Mouse (Mus musculus) heart, embryonic 12.5 days (tissue): Measurements from ENCODE around the gene Nol12. TPM values are rescaled to one million over a fixed set of nuclear protein-coding genes. Genes with fewer than 3 reads are reported as not detected.

Experiments used
- ATAC-seq: fragments of 200-750 bp; cut with Nextera tagmentation; 2 replicates; pipeline ENCODE4 v1.8.0; 2017; ENCODE audit warnings: moderate TSS enrichment, moderate library complexity; ENCODE audit not compliant: insufficient number of reproducible peaks, low FRiP score
- H3K27ac ChIP-seq: fragments of 300-500 bp; sonication (generic); 2 replicates; pipeline ENCODE4 v1.5.1; 2016; ENCODE audit warnings: mild to moderate bottlenecking, moderate library complexity; ENCODE audit not compliant: poor library complexity, severe bottlenecking
- H3K27me3 ChIP-seq: fragments of 300-500 bp; sonication (generic); replicated peaks from 2 replicates; pipeline ENCODE4 v1.6.1; 2016; ENCODE audit warnings: mild to moderate bottlenecking, moderate library complexity
- H3K36me3 ChIP-seq: fragments of 300-500 bp; sonication (generic); 2 replicates; pipeline ENCODE4 v1.6.1; 2016; ENCODE audit warnings: mild to moderate bottlenecking, moderate library complexity
- H3K4me1 ChIP-seq: fragments of 300-500 bp; sonication (generic); replicated peaks from 2 replicates; pipeline ENCODE4 v1.6.1; 2016; ENCODE audit warnings: mild to moderate bottlenecking
- H3K4me2 ChIP-seq: fragments of 300-500 bp; sonication (generic); 2 replicates; pipeline ENCODE4 v1.6.1; 2016; ENCODE audit warnings: mild to moderate bottlenecking, moderate library complexity
- H3K4me3 ChIP-seq: fragments of 300-500 bp; sonication (generic); 2 replicates; pipeline ENCODE4 v1.5.1; 2016; ENCODE audit warnings: mild to moderate bottlenecking
- H3K9ac ChIP-seq: fragments of 300-500 bp; sonication (generic); 2 replicates; pipeline ENCODE4 v1.6.1; 2016; ENCODE audit warnings: mild to moderate bottlenecking, moderate library complexity
- H3K9me3 ChIP-seq: fragments of 300-500 bp; sonication (generic); replicated peaks from 2 replicates; pipeline ENCODE4 v1.6.1; 2016; ENCODE audit warnings: mild to moderate bottlenecking, moderate library complexity
- WGBS: fragments of 180-500 bp; shearing (Covaris S2); methylation state at CpG from one replicate; pipeline ENCODE4 v1.1.7; 2016; 5-methylcytosine and 5-hydroxymethylcytosine counted together
- polyA plus RNA-seq: library from polyadenylated mRNA; unstranded; fragments of >200 nt; fragmentation: Nextera tagmentation; extraction: Ambion mirVana; gene quantifications from 2 replicates; pipeline ENCODE4 v1.2.1, GENCODE M21; 2016

Gene Nol12
- polyA plus RNA-seq, 1 experiment from 2014 or later: 37.9 TPM

- Histone ChIP-seq H3K4me2 (no peak overlapping the region), H3K27ac (no peak overlapping the region), H3K4me3 (no peak overlapping the region), H3K4me1 (peaks cover 10% of the 10 kb centered on the region), H3K27me3 (peaks cover 12% of the 10 kb centered on the region), H3K9me3 (no peaks in the 10 kb centered on the region), H3K36me3 (peaks cover 6% of the 10 kb centered on the region; the same call in 1 of the 2 replicates), H3K9ac (no peak overlapping the region)
- no peak for ATAC-seq
- WGBS: 94% methylated on average over 3 of the region's 3 CpGs
Observed at GRCm38 (mm10) chr15:78948883-78949282, 14.2 kb downstream of the Nol12 start.

- H3K36me3 ChIP-seq: peaks cover 15% of the 10 kb centered on the region
- no peak overlapping the region for H3K27ac ChIP-seq
- peaks cover 7% of the 10 kb centered on the region; the same call in 1 of the 2 replicates for H3K4me1 ChIP-seq
- H3K4me3 ChIP-seq: no peak overlapping the region
- ATAC-seq: no peak
- no peaks in the 10 kb centered on the region for H3K9me3 ChIP-seq
- H3K27me3 ChIP-seq: peaks cover 8% of the 10 kb centered on the region; the same call in 1 of the 2 replicates
- 58% methylated on average over 3 of the region's 3 CpGs for WGBS
- no peak overlapping the region for H3K9ac ChIP-seq
- H3K4me2 ChIP-seq: no peak overlapping the region
Observed at GRCm38 (mm10) chr15:78955663-78956062, 20.9 kb downstream of the Nol12 start.

GRCm38 (mm10) chr15:78956351-78956750, 21.6 kb downstream of the Nol12 start:
- WGBS: 62% methylated on average over 4 of the region's 4 CpGs
- Histone ChIP-seq H3K9me3 (no peaks in the 10 kb centered on the region), H3K4me2 (no peak overlapping the region), H3K27me3 (peaks cover 8% of the 10 kb centered on the region; the same call in 1 of the 2 replicates), H3K9ac (peak overlapping the region; percentile 36; the same call in 1 of the 2 replicates), H3K4me3 (no peak overlapping the region), H3K27ac (no peak overlapping the region), H3K36me3 (peaks cover 15% of the 10 kb centered on the region), H3K4me1 (peaks cover 7% of the 10 kb centered on the region; the same call in 1 of the 2 replicates)
- ATAC-seq: no peak

DNA sequence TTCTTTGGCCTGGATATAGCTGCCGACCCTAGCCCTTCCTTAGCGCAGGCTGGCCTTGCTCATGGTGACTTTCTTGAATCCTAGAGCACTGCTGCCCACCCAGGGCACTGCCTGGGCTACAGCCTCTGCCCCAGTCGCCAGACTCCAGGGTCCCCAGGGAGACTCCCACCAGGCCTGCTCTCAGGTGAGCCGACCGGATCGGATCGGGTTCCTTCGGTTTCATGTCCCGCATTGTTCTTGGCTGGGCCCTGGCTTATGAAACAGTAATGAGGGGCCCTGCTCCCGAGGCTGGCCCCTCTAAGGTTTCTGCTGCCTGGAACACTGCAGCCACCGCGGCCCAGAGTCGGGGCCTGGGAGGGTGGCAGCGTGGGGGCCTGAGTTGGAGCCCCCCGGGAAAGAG, 22.3 kb downstream of the Nol12 start:
- Histone ChIP-seq H3K4me2 (no peak overlapping the region), H3K27ac (no peak overlapping the region), H3K4me1 (peaks cover 7% of the 10 kb centered on the region; the same call in 1 of the 2 replicates), H3K9ac (peak overlapping the region; percentile 36; the same call in 1 of the 2 replicates), H3K9me3 (no peaks in the 10 kb centered on the region), H3K27me3 (peaks cover 8% of the 10 kb centered on the region; the same call in 1 of the 2 replicates), H3K36me3 (peaks cover 15% of the 10 kb centered on the region), H3K4me3 (no peak overlapping the region)
- no peak for ATAC-seq
- WGBS: 52% methylated on average over 15 of the region's 15 CpGs

GRCm38 (mm10) chr15:78959537-78959936, 24.8 kb downstream of the Nol12 start:
- no peak overlapping the region for H3K4me3 ChIP-seq
- ATAC-seq: no peak
- H3K27me3 ChIP-seq: peaks cover 8% of the 10 kb centered on the region; the same call in 1 of the 2 replicates
- no peaks in the 10 kb centered on the region for H3K9me3 ChIP-seq
- WGBS: 87% methylated on average over 11 of the region's 11 CpGs
- H3K4me2 ChIP-seq: no peak overlapping the region
- 0 out of 2 replicates have a peak, but pooled peaks cover 5% of the 10 kb centered on the region for H3K36me3 ChIP-seq
- H3K4me1 ChIP-seq: peaks cover 12% of the 10 kb centered on the region; the same call in 1 of the 2 replicates
- H3K27ac ChIP-seq: no peak overlapping the region
- H3K9ac ChIP-seq: no peak overlapping the region

DNA sequence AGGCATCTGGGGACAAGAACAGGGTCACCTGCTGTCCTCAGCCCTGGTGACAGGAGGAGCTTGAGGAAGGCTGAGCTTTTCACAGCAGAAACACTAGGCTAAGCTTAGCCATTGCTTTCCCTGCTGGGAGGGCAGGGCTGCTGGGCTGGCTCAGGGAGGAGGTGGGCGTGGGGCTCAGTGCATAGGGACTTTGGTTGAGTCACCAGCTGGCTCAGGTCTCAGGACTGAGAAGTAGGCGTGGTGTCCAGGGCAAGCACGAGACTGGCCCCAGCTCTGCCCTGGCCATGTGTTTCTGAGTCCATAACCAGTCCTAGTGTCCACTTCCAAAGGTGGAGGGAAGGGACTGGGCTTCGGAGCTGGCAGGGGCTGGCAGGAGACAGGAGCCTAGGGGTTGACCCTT, 25.4 kb downstream of the Nol12 start:
- ATAC-seq: no peak
- H3K9me3 ChIP-seq: no peaks in the 10 kb centered on the region
- peaks cover 12% of the 10 kb centered on the region; the same call in 1 of the 2 replicates for H3K4me1 ChIP-seq
- H3K36me3 ChIP-seq: 0 out of 2 replicates have a peak, but pooled peaks cover 5% of the 10 kb centered on the region
- no peak overlapping the region for H3K4me2 ChIP-seq
- peaks cover 8% of the 10 kb centered on the region; the same call in 1 of the 2 replicates for H3K27me3 ChIP-seq
- no peak overlapping the region for H3K4me3 ChIP-seq
- 73% methylated on average over 4 of the region's 4 CpGs for WGBS
- no peak overlapping the region for H3K9ac ChIP-seq
- H3K27ac ChIP-seq: no peak overlapping the region

GRCm38 (mm10) chr15:78962885-78963284, 28.2 kb downstream of the Nol12 start:
- no peak overlapping the region for H3K4me3 ChIP-seq
- H3K27me3 ChIP-seq: peaks cover 3% of the 10 kb centered on the region; the same call in 1 of the 2 replicates
- ATAC-seq: 0 out of 2 replicates have a peak, but pooled peaks have one; percentile 31
- no peak overlapping the region for H3K9ac ChIP-seq
- no peaks in the 10 kb centered on the region for H3K9me3 ChIP-seq
- H3K27ac ChIP-seq: no peak overlapping the region
- no peak overlapping the region for H3K4me2 ChIP-seq
- 0 out of 2 replicates have a peak, but pooled peaks cover 5% of the 10 kb centered on the region for H3K36me3 ChIP-seq
- 0 out of 2 replicates have a peak, but pooled peaks cover 6% of the 10 kb centered on the region for H3K4me1 ChIP-seq
- 33% methylated on average over 2 of the region's 2 CpGs for WGBS

DNA sequence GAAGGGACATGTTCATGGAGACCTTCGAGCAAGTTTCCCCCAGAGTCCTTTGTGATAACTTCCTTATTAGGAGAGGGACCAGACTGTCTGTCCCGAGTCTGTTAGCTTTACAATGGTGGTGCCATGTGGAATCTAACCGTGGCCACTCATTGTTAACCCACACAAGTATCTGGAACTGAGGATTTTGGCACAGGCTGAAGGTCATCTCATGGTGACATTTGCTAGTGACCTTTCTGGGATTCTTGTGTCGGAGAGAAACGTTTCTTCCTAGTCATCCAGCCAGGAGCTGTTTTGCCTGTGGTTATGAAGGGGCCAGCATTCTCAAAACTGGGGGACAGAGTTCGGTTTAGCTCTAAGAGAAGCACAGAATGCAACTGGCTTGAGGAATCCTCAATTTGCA, 36.9 kb downstream of the Nol12 start:
- no peak for ATAC-seq
- Histone ChIP-seq H3K9ac (no peak overlapping the region), H3K27me3 (peaks cover 7% of the 10 kb centered on the region), H3K4me2 (no peak overlapping the region), H3K27ac (no peak overlapping the region), H3K36me3 (no peaks in the 10 kb centered on the region), H3K4me1 (no peaks in the 10 kb centered on the region), H3K4me3 (no peak overlapping the region), H3K9me3 (no peaks in the 10 kb centered on the region)
- WGBS: 65% methylated on average over 6 of the region's 6 CpGs

DNA sequence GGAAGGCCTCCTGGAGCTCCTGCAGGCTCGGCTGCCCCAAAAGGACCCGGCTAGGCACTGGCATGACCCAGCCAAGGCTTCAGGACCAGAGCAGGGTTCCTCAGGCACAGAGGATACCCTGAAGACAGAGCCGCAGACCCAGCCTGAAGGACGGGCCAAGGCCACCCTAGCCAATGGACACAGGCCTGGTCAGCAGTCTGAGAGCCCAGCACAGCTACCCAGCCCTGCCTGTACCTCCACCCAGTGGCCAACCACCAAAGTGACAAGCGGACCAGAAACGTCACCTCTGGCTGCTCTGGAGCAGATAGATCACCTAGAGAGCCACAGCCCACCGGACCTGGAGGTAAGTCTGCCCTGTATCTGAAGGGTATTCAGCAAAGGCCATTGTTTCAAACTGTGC, 39.2 kb downstream of the Nol12 start:
- ATAC-seq: no peak
- peaks cover 8% of the 10 kb centered on the region for H3K4me1 ChIP-seq

GRCm38 (mm10) chr15:78977676-78978159, 43.0 kb downstream of the Nol12 start:
- no peak for ATAC-seq
- H3K4me3 ChIP-seq: no peak overlapping the region
- no peaks in the 10 kb centered on the region for H3K9me3 ChIP-seq
- no peak overlapping the region for H3K9ac ChIP-seq
- no peaks in the 10 kb centered on the region for H3K36me3 ChIP-seq
- no peak overlapping the region for H3K4me2 ChIP-seq
- 83% methylated on average over 8 of the region's 8 CpGs for WGBS
- no peak overlapping the region for H3K27ac ChIP-seq
- H3K4me1 ChIP-seq: peaks cover 28% of the 10 kb centered on the region
- no peaks in the 10 kb centered on the region for H3K27me3 ChIP-seq

More for the DNA sequence above, 39.2 kb downstream of the Nol12 start:
- WGBS: 64% methylated on average over 7 of the region's 7 CpGs
- Histone ChIP-seq H3K27me3 (no peaks in the 10 kb centered on the region), H3K9me3 (no peaks in the 10 kb centered on the region), H3K27ac (no peak overlapping the region), H3K4me2 (no peak overlapping the region), H3K4me3 (no peak overlapping the region), H3K9ac (no peak overlapping the region), H3K36me3 (no peaks in the 10 kb centered on the region)

GRCm38 (mm10) chr15:78978875-78979274, 44.1 kb downstream of the Nol12 start:
- Histone ChIP-seq H3K36me3 (no peaks in the 10 kb centered on the region), H3K9ac (peak overlapping the region; percentile 34), H3K9me3 (no peaks in the 10 kb centered on the region), H3K27me3 (no peaks in the 10 kb centered on the region), H3K4me1 (peaks cover 32% of the 10 kb centered on the region), H3K4me3 (no peak overlapping the region), H3K4me2 (peak overlapping the region; percentile 29; the same call in 1 of the 2 replicates), H3K27ac (peak overlapping the region; percentile 71)
- 7% methylated on average over 4 of the region's 4 CpGs for WGBS
- peak; percentile 26; the same call in 1 of the 2 replicates for ATAC-seq
